Comparison of ENCODE assay signal across 8 mouse cellular contexts in genomic region chr2:154855383-154855782, GRCm38 (mm10). TPM values are rescaled to one million over a fixed set of nuclear protein-coding genes. Genes with fewer than 3 reads are reported as not detected.
DNase-seq lines count a peak whose midpoint lies in the region; ATAC-seq and TF ChIP-seq lines count a peak whose summit lies in the region.

No protein-coding gene starts in this region.

- H3K9me3 ChIP-seq in embryonic facial prominence, embryonic 11.5 days (replicated peaks; ENCODE audit: control insufficient read depth, low read length) = no peaks in the 10 kb centered on the region
- H3K9me3 ChIP-seq in embryonic facial prominence, embryonic 10.5 days = no peaks in the 10 kb centered on the region

- H3K4me1 ChIP-seq in embryonic facial prominence, embryonic 11.5 days (ENCODE audit: control insufficient read depth, insufficient read depth, low read length) = no peaks in the 10 kb centered on the region
- H3K4me1 ChIP-seq in embryonic facial prominence, embryonic 10.5 days = no peaks in the 10 kb centered on the region
- no peaks in the 10 kb centered on the region for H3K4me1 ChIP-seq in thymus, adult 2 months (replicated peaks; ENCODE audit: control insufficient read depth, insufficient read depth, low read length)

- no peak overlapping the region for H3K4me2 ChIP-seq in embryonic facial prominence, embryonic 11.5 days (ENCODE audit: low read depth, low read length)

- peak; percentile 66 for DNase-seq in embryonic facial prominence, embryonic 11.5 days (ENCODE audit: low spot score)
- DNase-seq in embryonic facial prominence, embryonic 10.5 days (ENCODE audit: low spot score) = no peak
- peak; percentile 53 for DNase-seq in urinary bladder, postnatal 14 days (ENCODE audit: low spot score)
- DNase-seq in urinary bladder, postnatal 25 days (ENCODE audit: low spot score) = no peak
- DNase-seq in embryo, embryonic 11.5 days (ENCODE audit: low read depth, low spot score) = peak; percentile 32
- DNase-seq in kidney, postnatal 14 days = peak; percentile 68
- DNase-seq in lung, postnatal 10 days = peak; percentile 75
- peak; percentile 63 for DNase-seq in thymus, adult 2 months

- no peak for TF ChIP-seq CTCF in thymus, adult 2 months (IDR thresholded peaks at IDR 0.05; ENCODE audit: borderline replicate concordance, control insufficient read depth, extremely low read depth, insufficient read depth, low read length, poor library complexity)

- 85% methylated on average over 1 of the region's 1 CpGs for WGBS in embryonic facial prominence, embryonic 11.5 days
- 93% methylated on average over 1 of the region's 1 CpGs for WGBS in embryonic facial prominence, embryonic 10.5 days
- WGBS in thymus, adult 2 months = 95% methylated on average over 1 of the region's 1 CpGs

- H3K36me3 ChIP-seq in embryonic facial prominence, embryonic 11.5 days (replicated peaks; ENCODE audit: control insufficient read depth, insufficient read depth, low read depth, low read length) = peaks cover 3% of the 10 kb centered on the region; the same call in 1 of the 2 replicates
- H3K36me3 ChIP-seq in embryonic facial prominence, embryonic 10.5 days (replicated peaks) = peaks cover 50% of the 10 kb centered on the region
- H3K36me3 ChIP-seq in thymus, adult 2 months (ENCODE audit: control insufficient read depth, insufficient read depth, low read length) = peaks cover 22% of the 10 kb centered on the region

- H3K27me3 ChIP-seq in embryonic facial prominence, embryonic 11.5 days (ENCODE audit: control insufficient read depth, insufficient read depth, low read length) = no peaks in the 10 kb centered on the region
- no peaks in the 10 kb centered on the region for H3K27me3 ChIP-seq in embryonic facial prominence, embryonic 10.5 days (replicated peaks; ENCODE audit: low read depth, poor library complexity, severe bottlenecking)
- H3K27me3 ChIP-seq in thymus, adult 2 months (ENCODE audit: control insufficient read depth, insufficient read depth, low read length) = no peaks in the 10 kb centered on the region

- no peak overlapping the region for H3K9ac ChIP-seq in embryonic facial prominence, embryonic 11.5 days (replicated peaks; ENCODE audit: low read length)

- no peak for TF ChIP-seq POLR2A in thymus, adult 2 months (IDR thresholded peaks at IDR 0.05; ENCODE audit: control insufficient read depth, extremely low read depth, insufficient read depth, low read length, poor library complexity)

- H3K27ac ChIP-seq in embryonic facial prominence, embryonic 11.5 days (replicated peaks; ENCODE audit: low read depth, low read length) = no peak overlapping the region
- H3K27ac ChIP-seq in embryonic facial prominence, embryonic 10.5 days (replicated peaks) = no peak overlapping the region
- no peak overlapping the region for H3K27ac ChIP-seq in thymus, adult 2 months (ENCODE audit: control insufficient read depth, insufficient read depth, low read length)

- no peak for ATAC-seq in embryonic facial prominence, embryonic 11.5 days (replicated peaks; ENCODE audit: insufficient number of reproducible peaks, low FRiP score, low TSS enrichment, low read depth)

- no peak overlapping the region for H3K4me3 ChIP-seq in embryonic facial prominence, embryonic 11.5 days (ENCODE audit: low read depth, low read length)
- no peak overlapping the region for H3K4me3 ChIP-seq in embryonic facial prominence, embryonic 10.5 days
- H3K4me3 ChIP-seq in thymus, adult 2 months (ENCODE audit: control insufficient read depth, insufficient read depth, low read length) = no peak overlapping the region

RNA-seq across cellular contexts. Expression of gene Eif2s2, which starts 37.4 kb away (rescaled TPM):
- polyA plus RNA-seq in embryonic facial prominence, embryonic 11.5 days (2014; fragmentation: Nextera tagmentation; extraction: Ambion mirVana) = 146 and 183 TPM in 2 replicates
- 124 and 138 TPM in 2 replicates for polyA plus RNA-seq in embryonic facial prominence, embryonic 10.5 days (2016; fragmentation: Nextera tagmentation; extraction: Ambion mirVana)
- 9.7 and 11.0 TPM in 2 replicates for polyA plus RNA-seq in thymus, adult 2 months (2012; rRNA removed)

Comparison
In these comparisons a context has a peak if more than half of its experiments do, and no peak if none do; other contexts are left out.
1. DNase-seq: peak in embryonic facial prominence, embryonic 11.5 days (single experiment), urinary bladder, postnatal 14 days (single experiment), embryo, embryonic 11.5 days (single experiment), kidney, postnatal 14 days (single experiment), lung, postnatal 10 days (single experiment) and thymus, adult 2 months (single experiment); none in embryonic facial prominence, embryonic 10.5 days (single experiment) and urinary bladder, postnatal 25 days (single experiment).
2. RNA of gene Eif2s2, which starts 37.4 kb away (polyA plus RNA-seq): 146 to 183 TPM in embryonic facial prominence, embryonic 11.5 days and 124 to 138 TPM in embryonic facial prominence, embryonic 10.5 days; 9.7 to 11.0 TPM in thymus, adult 2 months; every median in the first group is over 10 times any median in the second.